Comparison of ENCODE assay signal across 8 mouse cellular contexts in the genomic region with DNA sequence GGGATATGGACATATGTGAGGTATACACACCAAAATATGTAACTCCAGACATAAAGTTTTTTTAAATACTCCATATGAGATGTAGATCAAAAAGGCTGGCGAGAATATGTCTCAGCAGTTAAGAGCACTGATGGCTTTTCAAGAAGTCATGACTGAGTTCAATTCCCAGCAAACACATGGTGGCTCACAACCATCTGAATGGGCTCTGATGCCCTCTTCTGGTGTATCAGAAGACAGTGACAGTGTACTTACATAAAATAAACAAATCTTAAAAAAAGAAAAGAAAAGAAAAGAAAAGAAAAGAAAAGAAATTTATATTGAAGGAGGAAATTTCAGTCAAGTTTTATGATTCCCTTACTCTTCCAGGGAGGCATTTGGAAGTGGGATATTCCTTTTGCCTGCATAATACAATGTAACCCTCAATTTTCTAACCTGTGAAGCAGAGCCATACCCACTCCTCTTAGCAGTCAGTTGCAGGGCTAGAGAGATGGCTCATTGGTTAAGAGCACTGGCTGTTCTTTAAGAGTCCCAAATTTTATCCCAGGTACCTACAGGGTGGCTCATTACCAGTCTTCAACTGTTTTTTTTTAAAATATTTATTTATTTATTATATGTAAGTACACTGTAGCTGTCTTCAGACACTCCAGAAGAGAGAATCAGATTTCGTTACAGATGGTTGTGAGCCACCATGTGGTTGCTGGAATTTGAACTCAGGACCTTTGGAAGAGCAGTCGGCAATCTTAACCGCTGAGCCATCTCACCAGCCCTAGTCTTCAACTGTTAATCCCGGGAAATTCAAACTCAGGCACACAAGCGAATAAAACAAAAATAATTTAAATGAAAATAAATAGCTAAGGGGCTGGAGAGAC. TPM values are rescaled to one million over a fixed set of nuclear protein-coding genes. Genes with fewer than 3 reads are reported as not detected.
A peak's percentile ranks its signal among the peaks of the same experiment; 100 is the strongest.
DNase-seq lines count a peak whose midpoint lies in the region; ATAC-seq and TF ChIP-seq lines count a peak whose summit lies in the region.

No protein-coding gene starts in this region.

- WGBS in hindbrain, embryonic 11.5 days: 15% methylated on average over 6 of the region's 6 CpGs

- H3K36me3 ChIP-seq in hindbrain, embryonic 11.5 days (ENCODE audit: control insufficient read depth, insufficient read depth, low read length): no peaks in the 10 kb centered on the region

- no peak overlapping the region for H3K4me3 ChIP-seq in layer of hippocampus, adult 2 months
- H3K4me3 ChIP-seq in hindbrain, embryonic 11.5 days (ENCODE audit: low read depth, low read length): no peak overlapping the region

- H3K4me1 ChIP-seq in hindbrain, embryonic 11.5 days (replicated peaks; ENCODE audit: control insufficient read depth, insufficient read depth, low read length): no peaks in the 10 kb centered on the region

- ATAC-seq in hindbrain, embryonic 11.5 days (ENCODE audit: low FRiP score): no peak
- ATAC-seq in megakaryocyte-erythroid progenitor cell, adult 5-6 weeks (replicated peaks; ENCODE audit: low FRiP score, low TSS enrichment, poor library complexity, severe bottlenecking): peak; percentile 51

- no peaks in the 10 kb centered on the region for H3K9me3 ChIP-seq in hindbrain, embryonic 11.5 days (ENCODE audit: control insufficient read depth, low read length)

- peak overlapping the region; percentile 100 for H3K27ac ChIP-seq in layer of hippocampus, adult 2 months
- H3K27ac ChIP-seq in hindbrain, embryonic 11.5 days (ENCODE audit: low read depth, low read length): no peak overlapping the region

- H3K9ac ChIP-seq in hindbrain, embryonic 11.5 days (ENCODE audit: low read depth, low read length): no peak overlapping the region

- DNase-seq in layer of hippocampus, adult 2 months (ENCODE audit: low spot score in 2 of 2): no peak
- no peak for DNase-seq in layer of hippocampus, adult 11-12 months (ENCODE audit: low spot score)
- DNase-seq in R1 (ENCODE audit: low read depth, low spot score): peak; percentile 58
- DNase-seq in hindbrain, embryonic 11.5 days (ENCODE audit: low spot score): peak; percentile 22
- DNase-seq in urinary bladder, postnatal 4 days (ENCODE audit: low spot score in 2 of 2): no peak
- no peak for DNase-seq in ovary, postnatal 10 days (ENCODE audit: low spot score)
- no peak for DNase-seq in ovary, postnatal 36 days (ENCODE audit: low spot score)

- no peaks in the 10 kb centered on the region for H3K27me3 ChIP-seq in hindbrain, embryonic 11.5 days (ENCODE audit: control insufficient read depth, insufficient read depth, low read length)

- no peak overlapping the region for H3K4me2 ChIP-seq in hindbrain, embryonic 11.5 days (replicated peaks; ENCODE audit: low read depth, low read length)

- TF ChIP-seq CTCF in layer of hippocampus, adult 2 months (conservative IDR thresholded peaks at IDR 0.05): peak; percentile 67

RNA-seq across cellular contexts. Expression of gene Taf12, which starts 5.1 kb away (rescaled TPM):
- 10 to 100 TPM; 24.6 to 26.2 TPM for total RNA-seq in layer of hippocampus, adult 2 months (2021)
- 60.5 and 65.0 TPM in 2 replicates for polyA plus RNA-seq in hindbrain, embryonic 11.5 days (2014; fragmentation: Nextera tagmentation; extraction: Ambion mirVana)
- total RNA-seq in megakaryocyte-erythroid progenitor cell, adult 5-6 weeks (2014; fragmentation: Nextera tagmentation): 46.1 and 55.7 TPM in 2 replicates
- 71.5 and 106 TPM in 2 replicates for total RNA-seq in megakaryocyte-erythroid progenitor cell, adult 5-6 weeks (2017)

RNA-seq across cellular contexts. Expression of gene Gmeb1, which starts 7.7 kb away (rescaled TPM):
- total RNA-seq in layer of hippocampus, adult 2 months (2021): 10 to 100 TPM; 25.2 to 28.3 TPM
- polyA plus RNA-seq in hindbrain, embryonic 11.5 days (2014; fragmentation: Nextera tagmentation; extraction: Ambion mirVana): 38.4 and 41.4 TPM in 2 replicates
- 24.1 and 37.8 TPM in 2 replicates for total RNA-seq in megakaryocyte-erythroid progenitor cell, adult 5-6 weeks (2014; fragmentation: Nextera tagmentation)
- total RNA-seq in megakaryocyte-erythroid progenitor cell, adult 5-6 weeks (2017): 22.0 and 25.1 TPM in 2 replicates

RNA-seq across cellular contexts. Expression of gene Rab42, which starts 34.1 kb away (rescaled TPM):
- 1 to 10 TPM; 1.2 to 2.1 TPM for total RNA-seq in layer of hippocampus, adult 2 months (2021)
- 0.39 and 0.61 TPM in 2 replicates for polyA plus RNA-seq in hindbrain, embryonic 11.5 days (2014; fragmentation: Nextera tagmentation; extraction: Ambion mirVana)
- not detected in 2 replicates for total RNA-seq in megakaryocyte-erythroid progenitor cell, adult 5-6 weeks (2014; fragmentation: Nextera tagmentation)
- total RNA-seq in megakaryocyte-erythroid progenitor cell, adult 5-6 weeks (2017): not detected in 2 replicates

RNA-seq across cellular contexts. Expression of gene Ythdf2, which starts 57.0 kb away (rescaled TPM):
- total RNA-seq in layer of hippocampus, adult 2 months (2021): 10 to 100 TPM; 43.8 to 46.5 TPM
- polyA plus RNA-seq in hindbrain, embryonic 11.5 days (2014; fragmentation: Nextera tagmentation; extraction: Ambion mirVana): 161 TPM in 2 replicates
- 54.6 and 67.9 TPM in 2 replicates for total RNA-seq in megakaryocyte-erythroid progenitor cell, adult 5-6 weeks (2014; fragmentation: Nextera tagmentation)
- 61.7 and 65.6 TPM in 2 replicates for total RNA-seq in megakaryocyte-erythroid progenitor cell, adult 5-6 weeks (2017)

Comparison
In these comparisons a context has a peak if more than half of its experiments do, and no peak if none do; other contexts are left out.
1. DNase-seq: peak in R1 (single experiment) and hindbrain, embryonic 11.5 days (single experiment); none in layer of hippocampus, adult 2 months (0 of 2), layer of hippocampus, adult 11-12 months (single experiment), urinary bladder, postnatal 4 days (0 of 2), ovary, postnatal 10 days (single experiment) and ovary, postnatal 36 days (single experiment).